Mouse (Mus musculus) embryonic facial prominence, embryonic 13.5 days (tissue): ENCODE measurements around the gene Ccdc33. TPM values are rescaled to one million over a fixed set of nuclear protein-coding genes. Genes with fewer than 3 reads are reported as not detected.
A peak's percentile ranks its signal among the peaks of the same experiment; 100 is the strongest.

Experiments used
- ATAC-seq: fragments of 200-750 bp; cut with Nextera tagmentation; 2 replicates; pipeline ENCODE4 v1.8.0; 2017; ENCODE audit warnings: low read depth; ENCODE audit not compliant: insufficient number of reproducible peaks, insufficient read depth, low FRiP score, low TSS enrichment
- H3K27ac ChIP-seq: fragments of 300-500 bp; sonication (generic); 2 replicates; pipeline ENCODE4 v1.5.1; 2015; ENCODE audit warnings: moderate library complexity, mild to moderate bottlenecking, inconsistent platforms
- H3K27me3 ChIP-seq: fragments of 300-500 bp; sonication (generic); 2 replicates; pipeline ENCODE4 v1.6.1; 2015; ENCODE audit warnings: mild to moderate bottlenecking, inconsistent platforms
- H3K36me3 ChIP-seq: fragments of 300-500 bp; sonication (generic); 2 replicates; pipeline ENCODE4 v1.6.1; 2015; ENCODE audit warnings: mild to moderate bottlenecking, inconsistent platforms
- H3K4me1 ChIP-seq: fragments of 300-500 bp; sonication (generic); 2 replicates; pipeline ENCODE4 v1.6.1; 2015; ENCODE audit warnings: inconsistent platforms
- H3K4me2 ChIP-seq: fragments of 300-500 bp; sonication (generic); 2 replicates; pipeline ENCODE4 v1.6.1; 2015; ENCODE audit warnings: moderate library complexity, mild to moderate bottlenecking, inconsistent platforms
- H3K4me3 ChIP-seq: fragments of 300-500 bp; sonication (generic); 2 replicates; pipeline ENCODE4 v1.5.1; 2015; ENCODE audit warnings: mild to moderate bottlenecking, inconsistent platforms
- H3K9ac ChIP-seq: fragments of 300-500 bp; sonication (generic); 2 replicates; pipeline ENCODE4 v1.6.1; 2015; ENCODE audit warnings: mild to moderate bottlenecking, inconsistent platforms
- H3K9me3 ChIP-seq: fragments of 300-500 bp; sonication (generic); 2 replicates; pipeline ENCODE4 v1.6.1; 2016; ENCODE audit warnings: inconsistent platforms
- WGBS: fragments of 180-500 bp; shearing (Covaris S2); methylation state at CpG from one replicate; pipeline ENCODE4 v1.1.7; 2015; ENCODE audit warnings: mixed read lengths; 5-methylcytosine and 5-hydroxymethylcytosine counted together
- polyA plus RNA-seq: library from polyadenylated mRNA; unstranded; fragments of >200 nt; fragmentation: Nextera tagmentation; extraction: Ambion mirVana; gene quantifications from 2 replicates; pipeline ENCODE4 v1.2.1, GENCODE M21; 2015

Ccdc33 gene
- polyA plus RNA-seq, 1 experiment from 2014 or later = not detected

DNA sequence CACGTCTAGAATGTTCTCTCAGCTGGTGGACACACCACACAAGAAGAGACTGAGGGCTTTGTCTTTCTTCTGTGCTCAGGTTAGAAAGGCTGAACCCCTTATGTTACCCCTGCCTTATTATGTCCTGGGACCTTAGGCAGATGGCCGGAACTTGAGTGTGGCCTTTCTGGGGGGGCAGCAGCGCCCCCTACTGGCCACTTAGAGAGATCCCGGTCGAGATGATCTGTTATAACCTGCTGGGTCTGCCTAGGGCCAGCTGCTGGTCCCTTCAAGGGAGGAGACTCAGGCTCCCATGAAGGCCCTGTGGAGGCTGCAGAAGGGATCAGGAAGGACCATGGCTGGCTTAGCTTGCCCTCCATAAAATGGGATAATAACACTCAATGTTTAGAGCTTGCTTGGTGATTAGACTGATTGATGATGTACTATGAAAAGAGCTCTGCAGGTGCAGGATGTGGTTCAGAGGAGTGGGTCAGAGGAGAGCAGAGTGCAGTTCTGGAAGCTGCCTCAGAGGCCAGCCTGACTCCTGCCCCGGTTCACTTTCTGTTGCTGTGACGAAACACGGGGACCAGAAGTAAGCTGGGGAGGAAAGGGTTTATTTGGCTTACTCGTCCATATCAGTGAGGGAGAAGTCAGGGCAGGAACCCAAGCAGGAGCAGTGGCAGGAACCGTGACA lies 128.0 kb downstream of the Ccdc33 start:
- WGBS = 44% methylated on average over 10 of the region's 10 CpGs
- Histone ChIP-seq H3K4me1 (peaks cover 11% of the 10 kb centered on the region), H3K9ac (no peak overlapping the region), H3K27ac (no peak overlapping the region), H3K27me3 (peaks cover 4% of the 10 kb centered on the region; the same call in 1 of the 2 replicates), H3K4me2 (no peak overlapping the region), H3K9me3 (no peaks in the 10 kb centered on the region), H3K4me3 (no peak overlapping the region), H3K36me3 (no peaks in the 10 kb centered on the region)
- no peak for ATAC-seq

DNA sequence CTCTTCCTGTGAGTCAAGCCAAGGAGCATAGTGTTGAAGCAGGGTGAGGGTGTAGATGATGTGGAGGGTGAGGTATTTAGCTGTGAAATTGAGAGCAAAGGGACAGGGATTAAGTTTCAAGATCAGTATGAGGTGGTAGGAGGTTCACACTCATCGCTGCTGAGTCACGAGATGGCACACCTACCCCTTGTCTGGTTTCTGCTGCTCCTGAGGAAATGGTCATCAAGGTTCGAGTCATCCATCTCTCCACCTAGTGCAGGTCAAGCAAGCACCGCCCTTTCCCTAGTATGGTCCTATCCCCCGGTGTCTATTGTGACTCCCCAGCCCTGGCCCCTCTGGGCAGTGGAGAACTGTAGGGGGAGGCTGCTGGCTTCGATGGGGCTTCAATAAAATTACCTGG lies 129.3 kb downstream of the Ccdc33 start:
- H3K4me2 ChIP-seq = no peak overlapping the region
- H3K9ac ChIP-seq = no peak overlapping the region
- 84% methylated on average over 6 of the region's 6 CpGs for WGBS
- H3K27ac ChIP-seq = no peak overlapping the region
- peaks cover 11% of the 10 kb centered on the region for H3K4me1 ChIP-seq
- H3K4me3 ChIP-seq = no peak overlapping the region
- no peak for ATAC-seq
- H3K36me3 ChIP-seq = no peaks in the 10 kb centered on the region
- no peaks in the 10 kb centered on the region for H3K9me3 ChIP-seq
- no peaks in the 10 kb centered on the region for H3K27me3 ChIP-seq

DNA sequence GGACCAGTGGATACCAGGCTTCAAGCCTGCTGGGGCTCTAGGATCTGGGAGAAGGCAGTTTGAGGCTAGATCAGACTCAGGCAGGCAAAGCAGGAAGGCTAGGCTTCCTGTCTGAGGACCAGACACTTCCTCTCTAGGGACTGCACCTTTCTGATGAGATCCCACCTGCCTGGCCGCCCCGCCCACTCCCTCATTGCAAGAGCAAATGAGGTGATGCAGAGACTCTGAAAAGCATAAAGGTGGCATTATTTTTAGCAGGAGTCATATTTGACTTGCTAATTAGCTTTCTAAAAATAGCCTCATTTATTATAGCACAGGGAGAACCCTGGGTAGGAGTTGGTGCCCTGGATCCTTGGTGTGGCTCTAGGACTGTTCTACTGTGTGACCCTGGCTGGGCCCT lies 130.5 kb downstream of the Ccdc33 start:
- Histone ChIP-seq H3K36me3 (no peaks in the 10 kb centered on the region), H3K9ac (no peak overlapping the region), H3K27me3 (no peaks in the 10 kb centered on the region), H3K9me3 (no peaks in the 10 kb centered on the region), H3K4me1 (peaks cover 4% of the 10 kb centered on the region), H3K4me3 (no peak overlapping the region), H3K4me2 (no peak overlapping the region), H3K27ac (no peak overlapping the region)
- WGBS = 86% methylated on average over 2 of the region's 2 CpGs
- ATAC-seq = no peak

DNA sequence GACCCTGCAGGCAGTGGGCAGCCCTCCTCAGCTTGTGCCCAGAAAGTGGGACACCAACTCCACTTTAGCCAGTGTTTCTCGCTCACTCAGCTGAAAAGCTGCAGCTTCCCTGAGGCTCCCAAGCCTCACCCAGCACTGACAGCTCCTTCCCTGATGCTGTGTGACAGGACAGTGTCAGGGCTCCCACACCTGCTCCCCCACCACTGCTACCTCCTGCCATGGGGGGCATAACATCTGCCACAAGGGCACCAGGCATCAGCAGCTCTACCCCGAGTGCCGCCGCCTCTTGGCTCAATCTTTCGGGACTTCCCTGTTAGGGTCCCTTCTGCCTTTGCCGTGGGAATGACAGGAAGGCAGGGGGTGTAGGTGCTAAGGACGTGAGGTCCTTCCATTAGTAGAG lies 132.3 kb downstream of the Ccdc33 start:
- no peak overlapping the region for H3K4me3 ChIP-seq
- H3K9ac ChIP-seq = no peak overlapping the region
- ATAC-seq = no peak
- H3K36me3 ChIP-seq = no peaks in the 10 kb centered on the region
- no peaks in the 10 kb centered on the region for H3K27me3 ChIP-seq
- no peaks in the 10 kb centered on the region for H3K4me1 ChIP-seq
- no peak overlapping the region for H3K27ac ChIP-seq
- H3K4me2 ChIP-seq = no peak overlapping the region
- WGBS = 82% methylated on average over 7 of the region's 7 CpGs
- no peaks in the 10 kb centered on the region for H3K9me3 ChIP-seq

DNA sequence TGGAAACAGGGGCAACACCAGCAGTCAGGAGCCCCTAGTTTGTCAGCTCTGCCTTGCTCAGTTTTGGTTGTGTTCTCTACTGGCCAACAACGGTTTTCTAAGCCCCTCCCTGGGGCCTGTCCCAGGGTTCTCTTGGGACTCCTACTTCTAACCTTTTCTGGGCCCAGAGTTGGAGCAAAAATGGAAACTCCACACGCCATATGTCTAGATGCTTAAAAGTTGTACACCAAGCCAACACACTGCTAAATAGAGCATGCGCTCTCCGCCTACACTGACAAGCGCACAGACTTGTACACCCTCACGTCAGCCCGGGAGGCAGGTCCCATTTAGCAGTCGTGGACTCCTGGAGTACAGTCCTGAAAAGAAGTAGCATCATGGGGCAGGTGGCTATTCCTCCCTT lies 133.3 kb downstream of the Ccdc33 start:
- ATAC-seq = no peak
- WGBS = 86% methylated on average over 8 of the region's 8 CpGs

DNA sequence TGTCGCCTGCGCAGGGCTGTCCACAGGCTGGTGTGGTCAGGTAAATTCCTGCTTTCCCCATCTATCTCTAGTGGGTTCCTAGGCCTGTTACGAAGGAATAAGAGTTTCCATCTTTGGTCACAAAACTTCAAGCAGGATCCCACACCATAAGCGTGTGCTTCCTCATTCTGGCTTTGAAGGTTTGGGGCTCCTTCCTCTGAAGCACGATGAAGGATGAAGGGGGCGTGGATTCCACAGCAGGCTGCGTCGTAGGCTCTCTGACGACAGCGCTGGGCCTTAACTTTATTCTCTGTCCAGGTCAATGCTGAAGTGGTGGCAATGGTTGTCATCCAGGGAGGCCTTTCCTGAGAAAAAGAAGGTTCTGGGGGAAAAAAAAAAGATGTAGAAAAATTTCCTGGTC lies 138.1 kb downstream of the Ccdc33 start:
- no peak overlapping the region for H3K9ac ChIP-seq
- no peak overlapping the region for H3K4me2 ChIP-seq
- no peak for ATAC-seq
- H3K9me3 ChIP-seq = no peaks in the 10 kb centered on the region
- WGBS = 86% methylated on average over 10 of the region's 10 CpGs
- no peak overlapping the region for H3K4me3 ChIP-seq
- no peaks in the 10 kb centered on the region for H3K36me3 ChIP-seq
- no peaks in the 10 kb centered on the region for H3K27me3 ChIP-seq
- no peaks in the 10 kb centered on the region for H3K4me1 ChIP-seq
- H3K27ac ChIP-seq = no peak overlapping the region

More for the DNA sequence above, 133.3 kb downstream of the Ccdc33 start:
- Histone ChIP-seq H3K4me1 (no peaks in the 10 kb centered on the region), H3K36me3 (no peaks in the 10 kb centered on the region), H3K9me3 (no peaks in the 10 kb centered on the region), H3K27me3 (no peaks in the 10 kb centered on the region), H3K4me3 (no peak overlapping the region), H3K27ac (peak overlapping the region; percentile 11; the same call in 1 of the 2 replicates), H3K9ac (no peak overlapping the region), H3K4me2 (no peak overlapping the region)

DNA sequence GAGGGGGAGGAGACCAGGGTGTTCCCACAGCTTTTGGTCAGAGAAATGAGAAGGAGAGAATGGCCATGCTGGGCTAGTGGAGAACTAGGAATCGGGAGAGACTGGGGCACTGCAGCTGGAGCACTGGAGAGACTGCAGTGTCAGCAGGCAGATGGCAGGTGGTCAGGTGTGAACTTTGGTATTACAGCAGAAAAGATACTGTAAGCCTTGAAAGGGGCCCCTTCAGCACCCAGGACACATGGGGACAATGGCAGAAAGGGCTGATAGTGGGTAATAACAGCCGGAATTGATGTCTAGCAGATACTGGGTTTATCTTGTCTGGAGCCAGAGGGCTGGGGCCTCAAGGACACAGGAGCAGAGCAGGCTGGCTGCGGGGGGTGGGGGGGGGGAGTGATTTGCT lies 139.8 kb downstream of the Ccdc33 start:
- Histone ChIP-seq H3K4me1 (no peaks in the 10 kb centered on the region; the same call in 1 of the 2 replicates), H3K9ac (no peak overlapping the region), H3K4me3 (no peak overlapping the region), H3K4me2 (no peak overlapping the region), H3K36me3 (no peaks in the 10 kb centered on the region), H3K27ac (no peak overlapping the region), H3K27me3 (no peaks in the 10 kb centered on the region), H3K9me3 (no peaks in the 10 kb centered on the region)
- ATAC-seq = no peak
- WGBS = 74% methylated on average over 3 of the region's 3 CpGs

Other genes starting within 250 kb of the Ccdc33 start
- 111 and 120 TPM in 2 replicates for gene Ubl7, start 207.8 kb downstream of the Ccdc33 start, polyA plus RNA-seq
- gene Sema7a, start 178.7 kb downstream of the Ccdc33 start, polyA plus RNA-seq = 0.55 and 1.0 TPM in 2 replicates
- 0.77 and 1.0 TPM in 2 replicates for gene Cyp11a1, start 112.4 kb downstream of the Ccdc33 start, polyA plus RNA-seq
- gene Stra6, start 55.0 kb downstream of the Ccdc33 start, polyA plus RNA-seq = 11.5 and 14.3 TPM in 2 replicates
- gene Islr, start 85.5 kb upstream of the Ccdc33 start, polyA plus RNA-seq = 75.6 and 79.6 TPM in 2 replicates
- gene Islr2, start 85.5 kb upstream of the Ccdc33 start, polyA plus RNA-seq = 0.76 and 1.4 TPM in 2 replicates
- 14.4 and 15.2 TPM in 2 replicates for gene Pml, start 131.0 kb upstream of the Ccdc33 start, polyA plus RNA-seq
- 43.1 and 45.0 TPM in 2 replicates for gene Stoml1, start 134.3 kb upstream of the Ccdc33 start, polyA plus RNA-seq
- 30.9 and 41.8 TPM in 2 replicates for gene Loxl1, start 194.4 kb upstream of the Ccdc33 start, polyA plus RNA-seq